Mouse (Mus musculus) heart, embryonic 14.5 days (tissue): Measurements from ENCODE around the gene Zfp839. TPM values are rescaled to one million over a fixed set of nuclear protein-coding genes. Genes with fewer than 3 reads are reported as not detected.

Source experiments
- ATAC-seq: fragments of 200-750 bp; cut with Nextera tagmentation; 2 replicates; pipeline ENCODE4 v1.8.0; 2017; ENCODE audit warnings: low read depth, moderate TSS enrichment; ENCODE audit not compliant: insufficient number of reproducible peaks, insufficient read depth, low FRiP score
- H3K27ac ChIP-seq, 2 experiments: fragments of 200-500 bp in 1 of 2; fragments of 300-500 bp in 1 of 2; sonication (generic) in 1 of 2; replicated peaks in 1 of 2; 2 replicates each; pipeline ENCODE4 v1.5.1; 2012 to 2014; ENCODE audit warnings: low read depth in 2 of 2, low read length in 2 of 2, control low read depth in 1 of 2, mild to moderate bottlenecking in 1 of 2, mixed read lengths in 1 of 2; ENCODE audit not compliant: control insufficient read depth in 1 of 2, insufficient read depth in 1 of 2
- H3K27me3 ChIP-seq: fragments of 300-500 bp; sonication (generic); 2 replicates; pipeline ENCODE4 v1.6.1; 2014; ENCODE audit warnings: mild to moderate bottlenecking, low read length, control low read depth; ENCODE audit not compliant: control insufficient read depth, insufficient read depth
- H3K36me3 ChIP-seq: fragments of 300-500 bp; sonication (generic); 2 replicates; pipeline ENCODE4 v1.6.1; 2014; ENCODE audit warnings: mild to moderate bottlenecking, control low read depth, low read length, mixed read lengths; ENCODE audit not compliant: control insufficient read depth, insufficient read depth
- H3K4me1 ChIP-seq, 2 experiments: fragments of 200-500 bp in 1 of 2; fragments of 300-500 bp in 1 of 2; sonication (generic) in 1 of 2; 2 replicates each; pipeline ENCODE4 v1.6.1; 2012 to 2014; ENCODE audit warnings: low read length in 2 of 2, control low read depth in 1 of 2, mixed read lengths in 1 of 2; ENCODE audit not compliant: control insufficient read depth in 2 of 2, insufficient read depth in 2 of 2
- H3K4me2 ChIP-seq: fragments of 300-500 bp; sonication (generic); 2 replicates; pipeline ENCODE4 v1.6.1; 2014; ENCODE audit warnings: mild to moderate bottlenecking, low read length
- H3K4me3 ChIP-seq, 2 experiments: fragments of 200-500 bp in 1 of 2; fragments of 300-500 bp in 1 of 2; sonication (generic) in 1 of 2; 2 replicates each; pipeline ENCODE4 v1.5.1; 2012 to 2014; ENCODE audit warnings: low read length in 2 of 2, mild to moderate bottlenecking in 2 of 2, control low read depth in 1 of 2, low read depth in 1 of 2, moderate library complexity in 1 of 2; ENCODE audit not compliant: control insufficient read depth in 1 of 2, insufficient read depth in 1 of 2
- H3K9ac ChIP-seq: fragments of 300-500 bp; sonication (generic); 2 replicates; pipeline ENCODE4 v1.6.1; 2014; ENCODE audit warnings: mild to moderate bottlenecking, low read length
- H3K9me3 ChIP-seq: fragments of 300-500 bp; sonication (generic); 2 replicates; pipeline ENCODE4 v1.6.1; 2016; ENCODE audit warnings: low read length, control low read depth; ENCODE audit not compliant: control insufficient read depth
- WGBS: fragments of 180-500 bp; shearing (Covaris S2); extraction: QIAGEN DNeasy Blood & Tissue Kit; methylation state at CpG from one replicate; pipeline ENCODE4 v1.1.7; 2014; 5-methylcytosine and 5-hydroxymethylcytosine counted together
- polyA plus RNA-seq: library from polyadenylated mRNA; unstranded; fragments of >200 nt; fragmentation: Nextera tagmentation; extraction: Ambion mirVana; gene quantifications from 2 replicates; pipeline ENCODE4 v1.2.1, GENCODE M21; 2014

The Zfp839 gene
- polyA plus RNA-seq, 1 experiment from 2014 or later: 4.6 TPM

- ATAC-seq: no peak
- Histone ChIP-seq H3K4me2 (no peak overlapping the region), H3K4me1 (no peaks in the 10 kb centered on the region), H3K27ac (no peak overlapping the region), H3K27me3 (no peaks in the 10 kb centered on the region), H3K36me3 (peaks cover under 1% of the 10 kb centered on the region; the same call in 1 of the 2 replicates), H3K4me3 (no peak overlapping the region), H3K9ac (no peak overlapping the region), H3K9me3 (no peaks in the 10 kb centered on the region)
- 93% methylated on average over 2 of the region's 2 CpGs for WGBS
Observed at GRCm38 (mm10) chr12:110909962-110910361, 59.9 kb downstream of the Zfp839 start.

- peaks cover 36% of the 10 kb centered on the region for H3K36me3 ChIP-seq
- H3K4me2 ChIP-seq: no peak overlapping the region
- H3K27ac ChIP-seq: no peak overlapping the region
- H3K4me1 ChIP-seq: no peaks in the 10 kb centered on the region
- no peak for ATAC-seq
- H3K9ac ChIP-seq: no peak overlapping the region
- WGBS: 79% methylated on average over 9 of the region's 9 CpGs
- H3K9me3 ChIP-seq: no peaks in the 10 kb centered on the region
- H3K4me3 ChIP-seq: no peak overlapping the region
- no peaks in the 10 kb centered on the region for H3K27me3 ChIP-seq
Observed at GRCm38 (mm10) chr12:110915761-110916160, 65.7 kb downstream of the Zfp839 start.

Other genes starting within 250 kb of the Zfp839 start
- 54.8 and 55.4 TPM in 2 replicates for gene Dync1h1, start 248.8 kb upstream of the Zfp839 start, polyA plus RNA-seq
- gene 1700001K19Rik, start 167.6 kb upstream of the Zfp839 start, polyA plus RNA-seq: not detected in 2 replicates
- gene Hsp90aa1, start 147.5 kb upstream of the Zfp839 start, polyA plus RNA-seq: 635 and 675 TPM in 2 replicates
- gene Wdr20, start 112.3 kb upstream of the Zfp839 start, polyA plus RNA-seq: 16.1 and 16.3 TPM in 2 replicates
- 3.5 and 4.7 TPM in 2 replicates for gene Mok, start 9.3 kb upstream of the Zfp839 start, polyA plus RNA-seq
- 67.0 and 70.3 TPM in 2 replicates for gene Cinp, start 38.9 kb downstream of the Zfp839 start, polyA plus RNA-seq
- gene Tecpr2, start 39.0 kb downstream of the Zfp839 start, polyA plus RNA-seq: 2.3 and 2.8 TPM in 2 replicates
- 10.8 TPM in 2 replicates for gene Ankrd9, start 128.8 kb downstream of the Zfp839 start, polyA plus RNA-seq
- gene Rcor1, start 189.1 kb downstream of the Zfp839 start, polyA plus RNA-seq: 12.3 and 12.6 TPM in 2 replicates